ENCODE assay signal across 16 mouse cellular contexts in the genomic region with DNA sequence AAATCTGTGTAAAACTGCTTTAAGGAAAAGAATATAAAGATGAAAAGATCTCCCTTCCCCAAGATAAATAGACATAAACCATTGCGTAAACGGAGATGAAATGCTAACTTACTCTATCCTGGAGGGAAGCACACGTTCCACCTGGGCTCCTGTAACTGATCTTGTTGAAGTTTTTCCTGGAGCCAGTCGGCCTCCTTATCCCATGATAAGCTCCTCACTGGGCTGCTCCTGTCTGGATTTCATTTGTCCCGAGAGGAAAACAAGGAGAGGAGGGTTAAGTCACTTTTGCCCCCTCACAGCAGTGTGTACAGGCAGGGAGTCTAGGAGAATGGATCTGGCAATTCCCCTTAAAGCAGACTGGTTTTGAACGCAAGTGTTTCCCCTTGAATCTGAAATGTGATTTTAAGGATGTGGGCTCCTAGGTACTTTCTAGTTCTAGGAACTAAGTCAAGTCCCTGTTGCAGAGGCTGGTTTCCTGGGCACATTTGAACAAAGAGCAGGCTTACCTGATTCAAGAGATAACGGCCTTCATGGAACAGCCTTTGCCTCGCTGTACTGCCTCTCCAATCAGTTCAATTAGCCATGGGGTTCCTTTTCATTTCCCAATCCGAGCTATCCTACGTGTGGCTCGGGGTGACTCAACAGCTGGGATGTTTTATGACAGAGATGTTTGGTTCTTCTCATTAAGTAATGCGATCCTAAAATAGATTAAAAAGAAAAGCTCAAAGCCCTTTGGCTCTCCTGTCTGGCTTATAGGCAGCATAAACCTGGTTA. TPM values are rescaled to one million over a fixed set of nuclear protein-coding genes. Genes with fewer than 3 reads are reported as not detected.
A peak's percentile ranks its signal among the peaks of the same experiment; 100 is the strongest.
DNase-seq lines count a peak whose midpoint lies in the region; ATAC-seq and TF ChIP-seq lines count a peak whose summit lies in the region.
"Had no signal": no experiment of that assay in that cellular context is flagged by ENCODE, and none has a peak within 500 bp of the region (broad histone marks: within the 10 kb centered on the region; RNA-seq: fewer than 3 reads in every experiment).

No protein-coding gene starts in this region.

- DNase-seq in kidney, postnatal 0 days (ENCODE audit: low spot score): peak; percentile 24
- no peak for DNase-seq in kidney, adult 18-20 months
- peak; percentile 27 for DNase-seq in embryo, embryonic 10 days (ENCODE audit: low spot score)
- no peak for DNase-seq in left cerebral cortex, adult 18-20 months (ENCODE audit: low spot score in 2 of 2)
- DNase-seq: cerebellum, postnatal 25 days; forebrain, postnatal 0 days; heart, postnatal 10 days; kidney, adult 11 months; right cerebral cortex, postnatal 4 days had no signal

- no peaks in the 10 kb centered on the region for H3K9me3 ChIP-seq in kidney, postnatal 0 days (replicated peaks; ENCODE audit: low read length)
- no peaks in the 10 kb centered on the region for H3K9me3 ChIP-seq in embryonic facial prominence, embryonic 13.5 days
- no peaks in the 10 kb centered on the region for H3K9me3 ChIP-seq in limb, embryonic 12.5 days
- H3K9me3 ChIP-seq: midbrain, embryonic 15.5 days; neural tube, embryonic 12.5 days had no signal

- no peak overlapping the region for H3K9ac ChIP-seq in kidney, postnatal 0 days (ENCODE audit: low read depth, low read length)
- no peak overlapping the region for H3K9ac ChIP-seq in embryonic facial prominence, embryonic 13.5 days
- no peak overlapping the region for H3K9ac ChIP-seq in limb, embryonic 12.5 days (replicated peaks)
- H3K9ac ChIP-seq: forebrain, postnatal 0 days; liver, embryonic 14.5 days; midbrain, embryonic 15.5 days; neural tube, embryonic 12.5 days had no signal

- no peak overlapping the region for H3K27ac ChIP-seq in kidney, postnatal 0 days
- peak overlapping the region; percentile 55; the same call in 1 of the 2 replicates for H3K27ac ChIP-seq in embryonic facial prominence, embryonic 13.5 days
- H3K27ac ChIP-seq in limb, embryonic 12.5 days: peak overlapping the region; percentile 29; the same call in 1 of the 2 replicates
- H3K27ac ChIP-seq: liver, embryonic 14.5 days; midbrain, embryonic 15.5 days; neural tube, embryonic 12.5 days had no signal

- no peak overlapping the region for H3K4me3 ChIP-seq in kidney, postnatal 0 days (replicated peaks; ENCODE audit: low read depth, low read length)
- H3K4me3 ChIP-seq in embryonic facial prominence, embryonic 13.5 days: no peak overlapping the region
- no peak overlapping the region for H3K4me3 ChIP-seq in limb, embryonic 12.5 days (replicated peaks)
- H3K4me3 ChIP-seq: erythroblast, embryonic 14.5 days; midbrain, embryonic 15.5 days; neural tube, embryonic 12.5 days had no signal

- H3K4me1 ChIP-seq in kidney, postnatal 0 days (replicated peaks; ENCODE audit: insufficient read depth, low read length): no peaks in the 10 kb centered on the region
- peaks cover 7% of the 10 kb centered on the region for H3K4me1 ChIP-seq in embryonic facial prominence, embryonic 13.5 days
- peaks cover 18% of the 10 kb centered on the region for H3K4me1 ChIP-seq in limb, embryonic 12.5 days (replicated peaks)
- H3K4me1 ChIP-seq: midbrain, embryonic 15.5 days; neural tube, embryonic 12.5 days had no signal

- no peaks in the 10 kb centered on the region for H3K27me3 ChIP-seq in kidney, postnatal 0 days (ENCODE audit: insufficient read depth, low read length)
- no peaks in the 10 kb centered on the region; the same call in 1 of the 2 replicates for H3K27me3 ChIP-seq in embryonic facial prominence, embryonic 13.5 days
- H3K27me3 ChIP-seq in limb, embryonic 12.5 days: no peaks in the 10 kb centered on the region
- H3K27me3 ChIP-seq: midbrain, embryonic 15.5 days; neural tube, embryonic 12.5 days had no signal

- no peak for ATAC-seq in kidney, postnatal 0 days (replicated peaks; ENCODE audit: low FRiP score, low read depth)
- no peak for ATAC-seq in embryonic facial prominence, embryonic 13.5 days (ENCODE audit: insufficient number of reproducible peaks, insufficient read depth, low FRiP score, low TSS enrichment, low read depth)
- no peak for ATAC-seq in limb, embryonic 12.5 days (ENCODE audit: insufficient number of reproducible peaks, insufficient read depth, low FRiP score, low TSS enrichment, low read depth)
- ATAC-seq in erythroblast, adult 5-6 weeks (replicated peaks; ENCODE audit: low FRiP score, poor library complexity, severe bottlenecking): no peak
- ATAC-seq: forebrain, postnatal 0 days; midbrain, embryonic 15.5 days had no signal

- no peak overlapping the region for H3K4me2 ChIP-seq in kidney, postnatal 0 days (ENCODE audit: low read length)
- 0 out of 2 replicates have a peak overlapping the region, but pooled peaks have one; percentile 2 for H3K4me2 ChIP-seq in embryonic facial prominence, embryonic 13.5 days
- H3K4me2 ChIP-seq in limb, embryonic 12.5 days: no peak overlapping the region
- H3K4me2 ChIP-seq: midbrain, embryonic 15.5 days; neural tube, embryonic 12.5 days had no signal

- WGBS in kidney, postnatal 0 days: 18% methylated on average over 12 of the region's 12 CpGs
- 8% methylated on average over 12 of the region's 12 CpGs for WGBS in embryonic facial prominence, embryonic 13.5 days
- 16% methylated on average over 12 of the region's 12 CpGs for WGBS in limb, embryonic 12.5 days

- no peak for TF ChIP-seq CTCF in kidney, postnatal 0 days (IDR thresholded peaks at IDR 0.05; ENCODE audit: low read depth)

- H3K36me3 ChIP-seq in kidney, postnatal 0 days (ENCODE audit: insufficient read depth, low read length): no peaks in the 10 kb centered on the region
- H3K36me3 ChIP-seq in embryonic facial prominence, embryonic 13.5 days: no peaks in the 10 kb centered on the region
- no peaks in the 10 kb centered on the region for H3K36me3 ChIP-seq in limb, embryonic 12.5 days
- H3K36me3 ChIP-seq: midbrain, embryonic 15.5 days; neural tube, embryonic 12.5 days had no signal

RNA-seq across cellular contexts. Expression of a gene that starts 48.3 kb away (rescaled TPM):
- 55.2 and 58.2 TPM in 2 replicates for polyA plus RNA-seq in kidney, postnatal 0 days (2015; fragmentation: Nextera tagmentation; extraction: Ambion mirVana)
- 65.9 and 75.1 TPM in 2 replicates for polyA plus RNA-seq in embryonic facial prominence, embryonic 13.5 days (2015; fragmentation: Nextera tagmentation; extraction: Ambion mirVana)
- 78.8 and 88.2 TPM in 2 replicates for polyA plus RNA-seq in limb, embryonic 12.5 days (2016; fragmentation: Nextera tagmentation; extraction: Ambion mirVana)
- total RNA-seq in left cerebral cortex, adult 18-20 months (2021): 100 to 1,000 TPM; 160 to 175 TPM
- total RNA-seq in erythroblast, adult 5-6 weeks (2015; ENCODE audit: low replicate concordance): 4.0 and 11.0 TPM in 2 replicates
- total RNA-seq in erythroblast, adult 5-6 weeks (2017; ENCODE audit: low replicate concordance): 2.9 and 14.2 TPM in 2 replicates

RNA-seq across cellular contexts. Expression of a gene that starts 48.5 kb away (rescaled TPM):
- polyA plus RNA-seq in kidney, postnatal 0 days (2015; fragmentation: Nextera tagmentation; extraction: Ambion mirVana): 2.6 and 2.7 TPM in 2 replicates
- 4.7 and 5.1 TPM in 2 replicates for polyA plus RNA-seq in embryonic facial prominence, embryonic 13.5 days (2015; fragmentation: Nextera tagmentation; extraction: Ambion mirVana)
- 4.1 and 5.0 TPM in 2 replicates for polyA plus RNA-seq in limb, embryonic 12.5 days (2016; fragmentation: Nextera tagmentation; extraction: Ambion mirVana)
- 10 to 100 TPM; 15.4 to 21.7 TPM for total RNA-seq in left cerebral cortex, adult 18-20 months (2021)
- total RNA-seq in erythroblast, adult 5-6 weeks (2015; ENCODE audit: low replicate concordance): 0.77 and 1.5 TPM in 2 replicates
- 1.1 and 1.5 TPM in 2 replicates for total RNA-seq in erythroblast, adult 5-6 weeks (2017; ENCODE audit: low replicate concordance)

Comparison
In these comparisons a context has a peak if more than half of its experiments do, and no peak if none do; other contexts are left out.
1. DNase-seq: peak in kidney, postnatal 0 days (single experiment) and embryo, embryonic 10 days (single experiment); none in kidney, adult 18-20 months (single experiment) and left cerebral cortex, adult 18-20 months (0 of 2).